In the genomic region with DNA sequence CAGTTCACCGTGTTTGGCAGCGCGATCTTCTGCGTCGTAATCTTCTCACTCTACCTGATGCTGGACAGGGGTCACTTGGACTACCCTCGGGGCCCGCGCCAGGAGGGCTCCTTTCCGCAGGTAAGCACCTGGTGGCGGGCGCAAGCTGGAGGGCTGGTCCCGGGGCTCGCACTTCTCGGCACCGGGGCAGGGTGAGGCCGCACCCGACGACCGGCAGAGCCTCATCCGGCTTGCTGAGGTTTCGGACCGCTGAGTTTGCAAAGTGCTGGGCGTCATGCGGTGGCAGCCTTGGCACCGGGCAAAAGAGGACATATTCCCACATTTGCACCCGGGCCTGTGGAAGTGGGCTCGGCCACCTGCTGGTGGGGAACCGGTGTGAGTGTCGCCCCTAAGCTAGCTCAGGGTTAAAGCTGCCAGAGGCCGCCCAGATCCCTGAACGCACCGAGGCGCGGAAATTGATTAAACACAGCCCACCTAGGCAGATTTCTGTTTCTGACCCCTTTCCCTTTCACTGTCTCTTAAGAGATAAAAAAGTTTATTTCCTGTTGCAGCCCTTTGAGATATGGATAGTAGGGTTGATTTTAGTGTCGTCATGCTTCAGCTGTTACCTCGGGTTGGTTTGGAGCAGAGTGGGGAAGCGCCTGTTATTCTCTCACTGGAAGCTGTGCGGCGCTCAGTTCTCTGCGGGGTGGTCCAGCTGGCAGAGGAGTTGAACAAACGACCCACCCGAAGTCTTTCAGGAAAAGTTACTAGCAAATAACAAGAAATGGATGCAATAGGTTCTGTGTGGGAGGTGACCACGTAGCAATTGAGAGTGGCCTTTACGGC, we compare ENCODE assay signal across 8 mouse cellular contexts. TPM values are rescaled to one million over a fixed set of nuclear protein-coding genes. Genes with fewer than 3 reads are reported as not detected.
DNase-seq lines count a peak whose midpoint lies in the region; ATAC-seq and TF ChIP-seq lines count a peak whose summit lies in the region.

No protein-coding gene starts in this region.

- ATAC-seq in embryonic facial prominence, embryonic 11.5 days (replicated peaks; ENCODE audit: insufficient number of reproducible peaks, low FRiP score, low TSS enrichment, low read depth): peak; percentile 35; the same call in 1 of the 2 replicates
- ATAC-seq in liver, embryonic 14.5 days (ENCODE audit: insufficient read depth): 0 out of 2 replicates have a peak, but pooled peaks have one; percentile 4
- ATAC-seq in neural tube, embryonic 11.5 days (ENCODE audit: insufficient read depth, low FRiP score, low TSS enrichment): peak; percentile 1; the same call in 1 of the 2 replicates

- H3K4me3 ChIP-seq in embryonic facial prominence, embryonic 11.5 days (ENCODE audit: low read depth, low read length): peak overlapping the region; percentile 88
- peak overlapping the region; percentile 68 for H3K4me3 ChIP-seq in kidney, adult 2 months (ENCODE audit: insufficient read depth, low read depth, low read length)
- H3K4me3 ChIP-seq in liver, embryonic 14.5 days (ENCODE audit: insufficient read depth in 1 of 2, low read depth in 2 of 2, low read length in 2 of 2): peak overlapping the region; percentile 62 to 78
- H3K4me3 ChIP-seq in neural tube, embryonic 11.5 days (ENCODE audit: low read depth, low read length): peak overlapping the region; percentile 86
- peak overlapping the region; percentile 89 for H3K4me3 ChIP-seq in testis, adult 2 months (ENCODE audit: control insufficient read depth, low read depth, low read length)

- under 1% methylated on average over 44 of the region's 44 CpGs for WGBS in embryonic facial prominence, embryonic 11.5 days
- 2% methylated on average over 44 of the region's 44 CpGs for WGBS in kidney, adult 2 months
- WGBS in liver, embryonic 14.5 days (ENCODE audit: insufficient replicate concordance): 2% methylated on average over 44 of the region's 44 CpGs
- WGBS in neural tube, embryonic 11.5 days: under 1% methylated on average over 44 of the region's 44 CpGs

- TF ChIP-seq EP300 in liver, embryonic 14.5 days (IDR thresholded peaks at IDR 0.05; ENCODE audit: low read depth): no peak

- no peak for TF ChIP-seq POLR2A in kidney, adult 2 months (IDR thresholded peaks at IDR 0.05; ENCODE audit: low read depth, low read length)
- TF ChIP-seq POLR2A in testis, adult 2 months (IDR thresholded peaks at IDR 0.05; ENCODE audit: control insufficient read depth, low read depth, low read length): no peak

- H3K9ac ChIP-seq in embryonic facial prominence, embryonic 11.5 days (replicated peaks; ENCODE audit: low read length): peak overlapping the region; percentile 93
- peak overlapping the region; percentile 73 for H3K9ac ChIP-seq in liver, embryonic 14.5 days (replicated peaks)
- peak overlapping the region; percentile 87 for H3K9ac ChIP-seq in neural tube, embryonic 11.5 days (ENCODE audit: low read length)

- TF ChIP-seq CTCF in kidney, adult 2 months (conservative IDR thresholded peaks at IDR 0.05; ENCODE audit: insufficient read depth, insufficient read length, low read depth, low read length): peak; percentile 54
- peak; percentile 60 for TF ChIP-seq CTCF in liver, embryonic 14.5 days (IDR thresholded peaks at IDR 0.05; ENCODE audit: low read depth)
- TF ChIP-seq CTCF in testis, adult 2 months (IDR thresholded peaks at IDR 0.05; ENCODE audit: control insufficient read depth, insufficient read depth, insufficient replicate concordance, low read depth, low read length): peak; percentile 4; the same call in 1 of the 2 replicates

- DNase-seq in CD4-positive helper T cell, adult 2 months (ENCODE audit: low read depth, low spot score): peak; percentile 62
- DNase-seq in adrenal gland, adult 8-10 months: peak; percentile 64
- DNase-seq in embryonic facial prominence, embryonic 11.5 days (ENCODE audit: low spot score): peak; percentile 76
- DNase-seq in heart, adult 8-10 months (ENCODE audit: low spot score): peak; percentile 74
- DNase-seq in kidney, adult 2 months: peak; percentile 72
- DNase-seq in liver, embryonic 14.5 days (ENCODE audit: low read depth in 3 of 3, low spot score in 3 of 3): no peak
- peak; percentile 67 for DNase-seq in neural tube, embryonic 11.5 days (ENCODE audit: low spot score)

- H3K27ac ChIP-seq in embryonic facial prominence, embryonic 11.5 days (replicated peaks; ENCODE audit: low read depth, low read length): no peak overlapping the region
- H3K27ac ChIP-seq in kidney, adult 2 months (ENCODE audit: insufficient read depth, low read depth, low read length): peak overlapping the region; percentile 72
- H3K27ac ChIP-seq in liver, embryonic 14.5 days: no peak overlapping the region
- no peak overlapping the region for H3K27ac ChIP-seq in neural tube, embryonic 11.5 days (ENCODE audit: low read depth, low read length)
- H3K27ac ChIP-seq in testis, adult 2 months (ENCODE audit: control insufficient read depth, insufficient read depth, low read depth, low read length): peak overlapping the region; percentile 68

- H3K27me3 ChIP-seq in embryonic facial prominence, embryonic 11.5 days (ENCODE audit: control insufficient read depth, insufficient read depth, low read length): no peaks in the 10 kb centered on the region
- no peaks in the 10 kb centered on the region for H3K27me3 ChIP-seq in kidney, adult 2 months (replicated peaks; ENCODE audit: control insufficient read depth, insufficient read depth, low read length)
- no peaks in the 10 kb centered on the region; the same call in 1 of the 2 replicates for H3K27me3 ChIP-seq in liver, embryonic 14.5 days (ENCODE audit: control insufficient read depth, insufficient read depth, low read length)
- no peaks in the 10 kb centered on the region for H3K27me3 ChIP-seq in neural tube, embryonic 11.5 days (ENCODE audit: control insufficient read depth, insufficient read depth, low read length)
- no peaks in the 10 kb centered on the region for H3K27me3 ChIP-seq in testis, adult 2 months (ENCODE audit: control insufficient read depth, insufficient read depth, low read length)

- H3K36me3 ChIP-seq in embryonic facial prominence, embryonic 11.5 days (replicated peaks; ENCODE audit: control insufficient read depth, insufficient read depth, low read depth, low read length): no peaks in the 10 kb centered on the region
- H3K36me3 ChIP-seq in kidney, adult 2 months (ENCODE audit: control insufficient read depth, insufficient read depth, low read length): no peaks in the 10 kb centered on the region
- no peaks in the 10 kb centered on the region for H3K36me3 ChIP-seq in liver, embryonic 14.5 days (replicated peaks; ENCODE audit: control insufficient read depth, insufficient read depth, low read depth)
- no peaks in the 10 kb centered on the region for H3K36me3 ChIP-seq in neural tube, embryonic 11.5 days (ENCODE audit: control insufficient read depth, insufficient read depth, low read length)
- no peaks in the 10 kb centered on the region for H3K36me3 ChIP-seq in testis, adult 2 months (ENCODE audit: control insufficient read depth, insufficient read depth, low read length)

- H3K9me3 ChIP-seq in embryonic facial prominence, embryonic 11.5 days (replicated peaks; ENCODE audit: control insufficient read depth, low read length): no peaks in the 10 kb centered on the region
- no peaks in the 10 kb centered on the region for H3K9me3 ChIP-seq in liver, embryonic 14.5 days (ENCODE audit: control insufficient read depth, low read length)
- H3K9me3 ChIP-seq in neural tube, embryonic 11.5 days (ENCODE audit: control insufficient read depth, low read length): no peaks in the 10 kb centered on the region

- H3K4me2 ChIP-seq in embryonic facial prominence, embryonic 11.5 days (ENCODE audit: low read depth, low read length): peak overlapping the region; percentile 91
- peak overlapping the region; percentile 88 for H3K4me2 ChIP-seq in liver, embryonic 14.5 days (ENCODE audit: low read depth)
- peak overlapping the region; percentile 99 for H3K4me2 ChIP-seq in neural tube, embryonic 11.5 days (ENCODE audit: low read depth)

- no peaks in the 10 kb centered on the region for H3K4me1 ChIP-seq in embryonic facial prominence, embryonic 11.5 days (ENCODE audit: control insufficient read depth, insufficient read depth, low read length)
- H3K4me1 ChIP-seq in kidney, adult 2 months (ENCODE audit: control insufficient read depth, insufficient read depth, low read length): peaks cover 21% of the 10 kb centered on the region
- H3K4me1 ChIP-seq in liver, embryonic 14.5 days (replicated peaks; ENCODE audit: control insufficient read depth in 2 of 2, insufficient read depth in 2 of 2, low read length in 1 of 2): peaks cover 19 to 21% of the 10 kb centered on the region in 2 experiments
- peaks cover 13% of the 10 kb centered on the region; the same call in 1 of the 2 replicates for H3K4me1 ChIP-seq in neural tube, embryonic 11.5 days (ENCODE audit: control insufficient read depth, insufficient read depth, low read length)
- peaks cover 19% of the 10 kb centered on the region for H3K4me1 ChIP-seq in testis, adult 2 months (ENCODE audit: control insufficient read depth, insufficient read depth, low read length)

RNA-seq across cellular contexts. Expression of a gene that starts 1.4 kb away (rescaled TPM):
- 100 to 1,000 TPM; 112 to 154 (median 134) TPM for total RNA-seq in adrenal gland, adult 8-10 months (2022)
- 3.9 and 4.4 TPM in 2 replicates for polyA plus RNA-seq in embryonic facial prominence, embryonic 11.5 days (2014; fragmentation: Nextera tagmentation; extraction: Ambion mirVana)
- total RNA-seq in heart, adult 8-10 months (2022): 10 to 100 TPM; 13.3 to 19.1 (median 15.7) TPM
- polyA plus RNA-seq in kidney, adult 2 months (2012; rRNA removed): 25.6 and 27.3 TPM in 2 replicates
- polyA plus RNA-seq in liver, embryonic 14.5 days (2012; rRNA removed): 7.2 and 9.1 TPM in 2 replicates
- polyA plus RNA-seq in liver, embryonic 14.5 days (2014; fragmentation: Nextera tagmentation; extraction: Ambion mirVana): 3.2 and 3.7 TPM in 2 replicates
- 4.7 and 4.8 TPM in 2 replicates for polyA plus RNA-seq in neural tube, embryonic 11.5 days (2014; fragmentation: Nextera tagmentation; extraction: Ambion mirVana)
- polyA plus RNA-seq in testis, adult 2 months (2012; rRNA removed): 21.6 and 28.4 TPM in 2 replicates

Comparison
In these comparisons a context has a peak if more than half of its experiments do, and no peak if none do; other contexts are left out.
1. DNase-seq: peak in CD4-positive helper T cell, adult 2 months (single experiment), adrenal gland, adult 8-10 months (single experiment), embryonic facial prominence, embryonic 11.5 days (single experiment), heart, adult 8-10 months (single experiment), kidney, adult 2 months (single experiment) and neural tube, embryonic 11.5 days (single experiment); none in liver, embryonic 14.5 days (0 of 3).
2. H3K27ac ChIP-seq: peak in kidney, adult 2 months (single experiment) and testis, adult 2 months (single experiment); none in embryonic facial prominence, embryonic 11.5 days (single experiment), liver, embryonic 14.5 days (single experiment) and neural tube, embryonic 11.5 days (single experiment).
3. CTCF ChIP-seq: peak in every context shown above with its lines; median percentile 60 in liver, embryonic 14.5 days; 54 in kidney, adult 2 months; 4 in testis, adult 2 months.
4. Peak in every context shown above with its lines, with median percentiles within 50 percentile points of each other: ATAC-seq, H3K4me2 ChIP-seq, H3K4me3 ChIP-seq and H3K9ac ChIP-seq.